In genomic region chr3:103221435-103221834, GRCm38 (mm10) we compare ENCODE assay signal across 21 mouse cellular contexts. TPM values are rescaled to one million over a fixed set of nuclear protein-coding genes. Genes with fewer than 3 reads are reported as not detected.
DNase-seq lines count a peak whose midpoint lies in the region; ATAC-seq and TF ChIP-seq lines count a peak whose summit lies in the region.
"Had no signal": no experiment of that assay in that cellular context is flagged by ENCODE, and none has a peak within 500 bp of the region (broad histone marks: within the 10 kb centered on the region; RNA-seq: fewer than 3 reads in every experiment).

No protein-coding gene starts in this region.

- no peak overlapping the region for H3K27ac ChIP-seq in forebrain, embryonic 14.5 days (ENCODE audit: low read depth, low read length)
- H3K27ac ChIP-seq in forebrain, embryonic 15.5 days (replicated peaks) = no peak overlapping the region
- H3K27ac ChIP-seq: gastrocnemius, adult 2 months; heart, embryonic 15.5 days; midbrain, embryonic 10.5 days; neural tube, embryonic 12.5 days had no signal

- no peaks in the 10 kb centered on the region for H3K27me3 ChIP-seq in forebrain, embryonic 14.5 days (replicated peaks; ENCODE audit: control insufficient read depth, insufficient read depth, low read length)
- no peaks in the 10 kb centered on the region for H3K27me3 ChIP-seq in forebrain, embryonic 15.5 days
- H3K27me3 ChIP-seq: heart, embryonic 15.5 days; neural tube, embryonic 12.5 days; Patski had no signal

- H3K4me1 ChIP-seq in forebrain, embryonic 14.5 days (ENCODE audit: control insufficient read depth, insufficient read depth, low read length) = no peaks in the 10 kb centered on the region
- H3K4me1 ChIP-seq in forebrain, embryonic 15.5 days = no peaks in the 10 kb centered on the region
- H3K4me1 ChIP-seq: heart, embryonic 15.5 days; midbrain, embryonic 10.5 days; neural tube, embryonic 12.5 days had no signal

- no peak for ATAC-seq in forebrain, embryonic 14.5 days
- no peak; the same call in 1 of the 2 replicates for ATAC-seq in forebrain, embryonic 15.5 days (replicated peaks)
- no peak for ATAC-seq in granulocyte monocyte progenitor cell, adult 5-6 weeks (replicated peaks; ENCODE audit: poor library complexity, severe bottlenecking)
- ATAC-seq: activated CD4-positive, CD25-positive, alpha-beta regulatory T cell, adult 4 months; liver, postnatal 0 days; Patski had no signal

- H3K9ac ChIP-seq in forebrain, embryonic 14.5 days (ENCODE audit: low read length) = no peak overlapping the region
- no peak overlapping the region for H3K9ac ChIP-seq in forebrain, embryonic 15.5 days (replicated peaks)
- H3K9ac ChIP-seq: heart, embryonic 15.5 days; liver, postnatal 0 days; neural tube, embryonic 12.5 days had no signal

- no peaks in the 10 kb centered on the region for H3K9me3 ChIP-seq in forebrain, embryonic 14.5 days (replicated peaks; ENCODE audit: control insufficient read depth, low read length)
- H3K9me3 ChIP-seq in forebrain, embryonic 15.5 days = no peaks in the 10 kb centered on the region
- H3K9me3 ChIP-seq: heart, embryonic 15.5 days; neural tube, embryonic 12.5 days had no signal

- TF ChIP-seq POLR2A in brain, embryonic 14.5 days (IDR thresholded peaks at IDR 0.05; ENCODE audit: borderline replicate concordance, extremely low read depth, insufficient read depth, insufficient read length, poor library complexity, severe bottlenecking) = no peak

- DNase-seq in forebrain, embryonic 14.5 days (ENCODE audit: low spot score) = peak; percentile 58
- peak; percentile 67 for DNase-seq in brain, embryonic 14.5 days (ENCODE audit: low read depth)
- DNase-seq in layer of hippocampus, adult 18-20 months (ENCODE audit: low spot score in 2 of 2) = peak; percentile 62 to 83
- DNase-seq in layer of hippocampus, postnatal 36 days = peak; percentile 57 to 75
- DNase-seq in heart, adult 8-10 months (ENCODE audit: low spot score) = no peak
- DNase-seq: adrenal gland, postnatal 25 days; gastrocnemius, adult 2 months; heart, adult 11 months; kidney, adult 18-20 months; kidney, postnatal 25 days; liver; liver, postnatal 0 days; lung, postnatal 4 days; thymus, adult 2 months had no signal

- no peak for TF ChIP-seq CTCF in brain, embryonic 14.5 days (IDR thresholded peaks at IDR 0.05; ENCODE audit: borderline replicate concordance, extremely low read depth, insufficient read depth, insufficient read length)

- H3K4me2 ChIP-seq in forebrain, embryonic 14.5 days (ENCODE audit: low read length) = no peak overlapping the region
- H3K4me2 ChIP-seq in forebrain, embryonic 15.5 days (replicated peaks) = no peak overlapping the region
- H3K4me2 ChIP-seq: heart, embryonic 15.5 days; neural tube, embryonic 12.5 days had no signal

- WGBS in forebrain, embryonic 14.5 days = 75% methylated on average over 2 of the region's 2 CpGs
- 47% methylated on average over 2 of the region's 2 CpGs for WGBS in forebrain, embryonic 15.5 days

- no peak overlapping the region for H3K4me3 ChIP-seq in forebrain, embryonic 14.5 days (ENCODE audit: low read depth, low read length)
- H3K4me3 ChIP-seq in forebrain, embryonic 15.5 days = no peak overlapping the region
- H3K4me3 ChIP-seq: gastrocnemius, adult 2 months; heart, embryonic 15.5 days; midbrain, embryonic 10.5 days; neural tube, embryonic 12.5 days had no signal

- no peaks in the 10 kb centered on the region for H3K36me3 ChIP-seq in forebrain, embryonic 14.5 days (ENCODE audit: control insufficient read depth, insufficient read depth, low read length)
- no peaks in the 10 kb centered on the region for H3K36me3 ChIP-seq in forebrain, embryonic 15.5 days
- H3K36me3 ChIP-seq: heart, embryonic 15.5 days; midbrain, embryonic 10.5 days; neural tube, embryonic 12.5 days had no signal

RNA-seq across cellular contexts. Expression of gene Bcas2, which starts 50.0 kb away (rescaled TPM):
- polyA plus RNA-seq in forebrain, embryonic 14.5 days (2014; fragmentation: Nextera tagmentation; extraction: Ambion mirVana) = 196 and 221 TPM in 2 replicates
- 244 and 247 TPM in 2 replicates for polyA plus RNA-seq in forebrain, embryonic 15.5 days (2015; fragmentation: Nextera tagmentation; extraction: Ambion mirVana)
- polyA plus RNA-seq in brain, embryonic 14.5 days (2012; rRNA removed) = 161 and 168 TPM in 2 replicates
- total RNA-seq in layer of hippocampus, adult 18-20 months (2021) = 10 to 100 TPM; 63.9 to 65.8 TPM
- total RNA-seq in layer of hippocampus, postnatal 36 days (2021) = 10 to 100 TPM; 69.3 to 70.2 TPM
- total RNA-seq in granulocyte monocyte progenitor cell, adult 5-6 weeks (2014; fragmentation: Nextera tagmentation) = 89.9 and 107 TPM in 2 replicates
- 136 and 172 TPM in 2 replicates for total RNA-seq in granulocyte monocyte progenitor cell, adult 5-6 weeks (2017)
- 10 to 100 TPM; 42.4 to 55.0 (median 49.6) TPM for total RNA-seq in heart, adult 8-10 months (2022)

RNA-seq across cellular contexts. Expression of gene Trim33, which starts 57.7 kb away (rescaled TPM):
- 20.1 and 21.8 TPM in 2 replicates for polyA plus RNA-seq in forebrain, embryonic 14.5 days (2014; fragmentation: Nextera tagmentation; extraction: Ambion mirVana)
- polyA plus RNA-seq in forebrain, embryonic 15.5 days (2015; fragmentation: Nextera tagmentation; extraction: Ambion mirVana) = 32.2 and 32.6 TPM in 2 replicates
- 23.7 and 38.8 TPM in 2 replicates for polyA plus RNA-seq in brain, embryonic 14.5 days (2012; rRNA removed)
- total RNA-seq in layer of hippocampus, adult 18-20 months (2021) = 10 to 100 TPM; 49.6 to 52.5 TPM
- total RNA-seq in layer of hippocampus, postnatal 36 days (2021) = 10 to 100 TPM; 51.4 to 55.0 TPM
- 58.4 and 65.7 TPM in 2 replicates for total RNA-seq in granulocyte monocyte progenitor cell, adult 5-6 weeks (2014; fragmentation: Nextera tagmentation)
- total RNA-seq in granulocyte monocyte progenitor cell, adult 5-6 weeks (2017) = 58.0 and 58.9 TPM in 2 replicates
- 10 to 100 TPM; 14.7 to 15.9 (median 14.9) TPM for total RNA-seq in heart, adult 8-10 months (2022)
